Mouse (Mus musculus) heart, postnatal 0 days (tissue): Measurements from ENCODE around the gene Mettl7a3.

ENCODE experiments used
- CTCF ChIP-seq: IDR thresholded peaks from 2 replicates; pipeline ENCODE4 v1.5.1; 2016; ENCODE audit warnings: antibody characterized with exemption, control low read depth, low read depth
- EP300 ChIP-seq: IDR thresholded peaks from 2 replicates; pipeline ENCODE4 v1.6.1; 2016; ENCODE audit warnings: antibody characterized with exemption, low read depth

DNA sequence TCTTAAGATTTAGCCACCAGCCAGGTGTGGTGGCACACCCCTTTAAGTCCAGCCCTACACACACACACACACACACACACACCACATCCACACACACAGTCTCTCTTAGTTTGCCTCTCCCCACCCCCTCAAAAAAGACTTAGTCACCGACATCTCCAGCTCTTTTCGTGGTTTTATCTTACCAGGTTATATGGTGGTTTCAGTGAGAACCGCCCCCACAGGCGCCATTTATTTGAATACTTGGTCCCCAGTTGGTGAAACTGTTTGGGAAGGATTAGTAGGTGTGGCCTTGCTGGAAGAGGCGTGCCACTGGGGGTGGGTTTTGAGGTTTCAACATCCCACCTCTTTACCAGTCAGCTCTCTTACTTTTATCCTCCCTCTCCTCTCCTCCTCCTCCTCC, 36.9 kb upstream of the Mettl7a3 start:
- TF ChIP-seq CTCF, result no peak
- no peak for TF ChIP-seq EP300
